Mouse (Mus musculus) left cerebral cortex, postnatal 25 days (tissue): ENCODE data around the gene Mettl6. TPM values are rescaled to one million over a fixed set of nuclear protein-coding genes. Genes with fewer than 3 reads are reported as not detected.

Experiments used
- DNase-seq, 2 experiments: peaks; one replicate each; pipeline ENCODE4 v3.0.0; 2022; ENCODE audit warnings: low spot score in 2 of 2, mixed read lengths in 1 of 2
- intact Hi-C: fragments of 180-260 bp; cut with DNase I; formaldehyde crosslinking; loops from one replicate; pipeline ENCODE4 v1.15.1; 2025
- total RNA-seq, 2 experiments: library from RNA; stranded (reverse); gene quantifications; 2 replicates each; pipeline ENCODE4 v1.2.3; 2021

Gene Mettl6
- 10 to 100 TPM; 25.0 to 38.7 TPM for total RNA-seq

DNA sequence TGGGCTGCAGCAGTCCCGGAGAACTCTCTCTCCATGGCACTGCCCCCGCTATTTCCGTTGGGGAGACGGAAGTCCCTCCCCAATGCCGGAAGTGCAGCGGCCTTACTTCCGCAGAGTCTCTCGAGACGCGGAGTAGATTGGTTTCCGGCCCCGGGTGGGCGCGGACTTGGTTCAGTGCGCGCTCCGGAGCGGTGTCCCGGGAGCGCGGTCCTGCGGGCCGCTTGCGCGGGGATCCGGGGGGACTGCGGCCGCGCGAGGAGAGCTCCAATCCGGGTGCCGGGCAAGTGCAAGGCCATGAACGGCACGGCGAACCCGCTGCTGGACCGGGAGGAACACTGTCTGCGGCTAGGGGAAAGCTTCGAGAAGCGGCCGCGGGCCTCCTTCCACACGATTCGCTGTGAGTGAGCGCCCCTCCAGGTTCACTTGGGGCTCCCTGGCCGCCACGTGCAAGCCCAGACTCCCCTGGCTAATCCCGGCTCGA lies at the start of gene Mettl6:
Mettl6 (minus strand) TSS at position 66 of the 481 bp plus-strand sequence.
- peak; percentile 90 to 95 for DNase-seq
- intact Hi-C loops, result loop anchor here (5.0 kb wide), 1 partner anchor 77 kb away; no protein-coding TSS in a partner anchor

DNA sequence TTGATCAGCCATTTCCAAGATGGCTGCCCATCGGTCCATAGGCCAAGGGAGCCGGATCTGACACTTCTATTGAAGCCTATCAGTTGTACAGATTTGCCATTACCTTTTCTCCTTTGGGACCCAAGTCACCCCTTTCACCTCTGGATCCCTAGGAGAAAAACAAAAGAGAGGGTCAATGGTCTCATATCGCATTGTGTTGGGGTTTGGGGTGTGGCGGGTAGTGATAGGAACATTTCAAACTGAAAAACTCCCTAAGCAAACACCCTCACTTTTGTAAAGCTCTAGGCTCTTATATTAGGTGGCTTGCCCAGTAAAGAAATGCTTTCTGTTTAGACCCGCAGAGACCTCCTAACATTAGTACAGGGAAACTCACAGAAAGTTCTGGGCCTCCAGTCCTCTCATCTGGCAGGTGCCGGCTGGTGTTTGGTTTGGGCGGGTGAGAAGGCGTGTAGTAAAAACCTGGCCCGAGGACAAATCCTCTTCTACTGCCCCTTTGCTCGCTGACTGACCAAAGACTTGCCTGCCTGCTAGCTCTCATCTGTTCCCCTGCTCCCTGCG lies 49.1 kb upstream of the Mettl6 start:
- intact Hi-C loops, result no loop called here
- no peak for DNase-seq

- DNase-seq, result peak in 1 of 2 experiments; percentile 9
- intact Hi-C loops, result no loop called here
These were observed 42.5 kb upstream of the Mettl6 start for GRCm38 (mm10) chr14:31537298-31537697.

DNA sequence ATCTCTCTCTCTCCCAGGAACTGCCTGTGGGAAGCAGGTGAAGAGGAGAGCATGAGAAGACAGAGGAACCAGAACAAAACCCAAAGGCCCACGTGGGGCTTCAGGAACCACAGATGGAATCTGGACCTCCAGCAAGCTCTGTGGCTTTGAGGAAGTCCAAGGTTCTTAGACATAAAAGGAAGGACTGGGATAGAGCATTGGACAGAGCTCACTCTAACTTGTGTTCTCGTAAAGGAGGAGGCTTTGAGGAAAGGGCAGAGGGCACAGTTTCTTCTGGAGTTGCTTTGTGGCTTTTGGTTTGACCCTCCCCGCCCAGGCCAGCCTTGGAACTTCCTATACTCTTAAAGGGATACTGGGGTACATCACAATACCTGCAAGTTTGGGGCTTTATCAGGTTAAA lies 37.8 kb upstream of the Mettl6 start:
- DNase-seq, result no peak
- intact Hi-C loops, result no loop called here

- intact Hi-C loops, result no loop called here
These were observed 36.8 kb upstream of the Mettl6 start for GRCm38 (mm10) chr14:31531506-31532148.

GRCm38 (mm10) chr14:31530847-31531246 lies 36.0 kb upstream of the Mettl6 start:
- no peak for DNase-seq
- intact Hi-C loops, result no loop called here

More at GRCm38 (mm10) chr14:31531506-31532148, 36.8 kb upstream of the Mettl6 start:
- no peak for DNase-seq

DNA sequence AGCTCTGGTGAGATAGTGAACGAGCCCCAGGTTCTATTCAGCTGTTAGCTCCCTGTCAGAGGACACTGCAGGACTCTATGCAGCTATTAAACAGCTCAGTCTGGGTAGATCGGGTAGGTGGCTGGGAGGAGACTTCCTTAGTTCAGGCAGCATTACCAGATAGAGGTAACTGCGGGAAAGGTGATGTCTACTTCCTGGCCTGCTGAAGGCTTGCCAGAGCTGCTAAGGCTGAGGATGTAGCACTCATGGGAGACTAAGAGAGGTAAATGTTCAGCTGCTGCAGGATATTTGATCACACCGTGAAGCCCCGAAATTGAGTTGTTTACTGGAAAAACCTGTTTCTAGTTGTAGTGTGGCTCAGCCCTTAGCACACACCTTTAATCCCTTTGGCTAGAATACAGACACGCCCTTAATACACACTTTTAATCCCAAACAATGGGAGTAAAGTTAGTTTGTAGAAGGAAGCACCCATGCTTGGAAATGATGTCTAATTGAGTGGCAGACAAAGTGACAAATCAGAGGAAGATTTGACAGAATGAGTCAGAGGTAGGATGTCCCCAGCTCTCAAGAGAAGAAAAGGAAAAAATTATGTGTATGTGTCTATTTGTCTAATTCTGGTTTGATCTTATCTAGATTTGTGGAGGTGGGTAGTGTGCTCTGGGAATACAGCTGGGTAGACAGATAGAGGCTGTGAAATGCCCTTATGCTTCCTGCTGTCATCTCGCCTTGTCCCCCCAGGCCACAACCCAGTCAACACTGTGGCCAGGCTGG lies 30.4 kb upstream of the Mettl6 start:
- no peak for DNase-seq
- intact Hi-C loops, result no loop called here

DNA sequence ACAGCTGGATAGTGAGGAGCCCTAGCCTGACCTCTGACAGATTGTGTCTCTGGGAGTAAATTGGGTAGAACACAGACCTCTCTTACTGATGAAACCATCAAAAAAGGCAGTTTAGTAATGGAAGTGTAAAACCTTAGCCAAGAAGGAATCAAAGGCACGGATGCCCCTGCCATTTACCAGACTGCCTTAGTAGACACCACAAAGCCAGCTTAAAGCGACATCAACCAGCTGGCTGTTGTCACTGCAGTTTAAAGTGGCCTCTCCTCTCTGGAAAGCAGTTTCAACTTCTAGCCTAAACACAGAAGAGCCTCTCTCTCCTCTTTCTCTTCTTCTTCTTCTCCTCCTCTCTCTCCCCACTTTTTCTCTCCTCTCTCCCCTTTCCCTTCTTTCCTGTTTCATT lies 26.5 kb upstream of the Mettl6 start:
- intact Hi-C loops, result loop anchor here (2.0 kb wide), 1 partner anchor 83 kb away; no protein-coding TSS in a partner anchor

GRCm38 (mm10) chr14:31519165-31519564 lies 24.3 kb upstream of the Mettl6 start:
- DNase-seq, result no peak
- intact Hi-C loops, result loop anchor here (10.0 kb wide), 1 partner anchor 276 kb away; no protein-coding TSS in a partner anchor

More for the DNA sequence above, 26.5 kb upstream of the Mettl6 start:
- no peak for DNase-seq

DNA sequence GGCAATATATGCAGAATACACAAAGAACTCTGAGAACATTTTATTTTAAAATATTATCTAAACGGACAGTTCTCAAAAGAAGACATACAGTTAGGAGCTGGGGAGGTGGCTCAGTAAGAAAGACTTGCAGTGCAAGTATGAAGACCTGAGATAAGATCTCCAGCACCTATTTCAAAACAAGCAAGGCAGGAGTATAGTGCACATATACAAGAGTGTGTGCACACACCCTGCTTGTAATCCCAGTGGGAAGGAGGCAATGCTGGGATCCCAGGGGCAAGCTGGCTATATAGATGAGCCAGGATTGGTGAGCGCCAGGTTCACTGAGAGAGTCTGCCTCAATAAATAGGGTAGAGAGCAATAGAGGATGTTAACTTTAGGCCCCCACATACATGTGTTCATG lies 21.1 kb upstream of the Mettl6 start:
- intact Hi-C loops, result loop anchor here (10.0 kb wide), 1 partner anchor 279 kb away; no protein-coding TSS in a partner anchor
- DNase-seq, result no peak

DNA sequence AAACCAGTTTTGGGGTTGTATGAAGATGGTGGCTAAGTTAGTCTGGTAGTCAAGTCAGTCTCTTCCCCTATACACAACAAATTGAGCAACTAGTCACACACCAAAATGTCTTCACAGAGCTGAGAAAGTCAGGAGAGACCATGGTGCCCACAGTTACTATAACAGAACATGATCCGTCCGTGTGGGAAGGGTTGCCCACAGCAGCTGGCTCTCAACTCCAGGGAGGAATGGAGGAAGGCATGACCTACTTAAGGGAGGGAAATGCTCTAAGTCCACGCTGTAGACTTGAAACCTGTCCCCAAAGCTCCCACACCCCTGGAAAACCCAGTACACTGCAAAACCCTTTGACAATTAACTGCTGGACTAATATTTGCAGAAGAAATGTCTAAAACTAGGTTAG lies 15.5 kb upstream of the Mettl6 start:
- DNase-seq, result peak in 1 of 2 experiments; percentile 29
- intact Hi-C loops, result loop anchor here (10.0 kb wide), 1 partner anchor 284 kb away; no protein-coding TSS in a partner anchor

- intact Hi-C loops, result loop anchor here (10.0 kb wide), 1 partner anchor 285 kb away; no protein-coding TSS in a partner anchor
- no peak for DNase-seq
These were observed 15.1 kb upstream of the Mettl6 start for GRCm38 (mm10) chr14:31509911-31510310.

DNA sequence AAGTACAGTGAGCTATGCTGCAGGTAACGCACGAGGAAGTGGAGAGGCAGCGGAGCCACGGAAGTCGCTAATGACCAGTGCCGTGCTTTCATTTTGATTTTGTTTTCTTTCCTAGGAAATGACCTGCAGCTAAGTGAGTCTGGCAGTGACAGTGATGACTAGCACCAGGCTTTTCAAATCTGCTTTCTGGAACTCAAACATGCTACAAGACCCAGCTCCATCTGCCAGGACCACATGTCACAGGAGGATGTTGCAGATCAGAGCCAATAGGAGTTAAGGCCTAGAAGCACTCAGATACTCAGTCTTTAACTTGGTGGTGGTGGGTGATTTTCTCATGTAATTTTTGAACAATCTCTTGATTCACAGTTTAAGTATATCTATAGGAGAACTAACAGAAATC lies 11.6 kb upstream of the Mettl6 start:
- intact Hi-C loops, result no loop called here
- no peak for DNase-seq

DNA sequence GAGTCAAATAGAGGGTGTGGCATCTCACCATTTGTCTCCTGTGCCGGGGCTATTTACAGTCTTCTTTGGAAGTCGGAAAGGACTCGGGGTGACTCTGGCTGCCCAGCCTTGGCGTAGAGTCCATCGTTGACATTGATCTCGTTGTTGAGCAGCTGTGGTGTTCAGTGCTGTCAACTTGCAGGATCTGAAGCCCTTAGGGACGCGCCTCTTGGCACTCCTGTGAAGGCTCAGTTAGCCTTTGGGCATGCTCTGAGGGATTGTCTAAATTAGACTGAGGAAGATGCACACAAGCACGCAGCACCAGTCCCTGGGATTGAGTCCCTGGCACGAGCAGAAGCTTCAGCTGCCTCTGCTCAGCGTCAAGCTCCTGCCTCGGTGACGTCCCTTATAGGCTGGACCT lies 8.6 kb upstream of the Mettl6 start:
- no peak for DNase-seq
- intact Hi-C loops, result no loop called here

DNA sequence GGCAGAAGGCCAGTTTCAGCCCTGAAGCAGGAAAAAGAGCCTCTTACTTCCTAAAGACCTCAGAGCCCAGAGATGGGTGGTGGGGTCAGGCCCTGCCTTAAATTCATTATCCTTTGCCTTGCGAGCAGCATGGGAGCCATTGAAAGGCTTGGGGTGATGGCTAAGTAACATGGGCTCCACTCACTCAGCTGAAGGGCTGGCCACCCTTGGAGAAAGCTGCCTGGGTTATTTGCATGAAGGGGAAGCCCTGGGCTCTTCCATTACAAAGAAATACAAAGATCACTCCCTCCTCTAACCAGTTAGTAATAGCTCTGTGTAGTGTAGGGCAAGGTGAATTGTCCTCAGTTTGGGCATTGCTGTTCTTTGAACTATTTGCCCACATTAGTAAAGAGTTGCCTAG lies 4.7 kb upstream of the Mettl6 start:
- intact Hi-C loops, result loop anchor here (5.0 kb wide), 1 partner anchor 73 kb away; no protein-coding TSS in a partner anchor
- no peak for DNase-seq

DNA sequence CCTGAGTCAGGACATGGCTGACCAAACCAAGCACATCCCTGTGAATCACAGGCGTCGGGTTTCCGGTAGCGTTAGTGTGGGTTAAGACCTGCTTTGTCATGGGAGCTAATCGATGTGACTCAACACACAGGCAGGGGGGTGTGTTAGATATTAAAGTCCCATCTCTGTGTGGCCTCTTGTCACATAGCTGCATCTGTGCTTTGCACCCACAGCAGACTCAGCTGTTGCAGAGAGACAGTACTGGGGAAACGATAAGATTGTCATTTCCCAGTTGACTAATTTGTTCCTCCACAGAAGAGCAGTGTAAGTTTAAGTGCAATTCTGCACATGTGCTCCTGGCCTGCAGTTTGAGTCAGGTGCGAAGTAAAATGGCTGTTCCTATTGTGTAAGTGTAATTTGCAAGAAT lies 1.4 kb upstream of the Mettl6 start:
- no peak for DNase-seq
- intact Hi-C loops, result loop anchor here (5.0 kb wide), 1 partner anchor 76 kb away; no protein-coding TSS in a partner anchor

- no peak for DNase-seq
- intact Hi-C loops, result loop anchor here (5.0 kb wide), 1 partner anchor 77 kb away; no protein-coding TSS in a partner anchor
These were observed 698 bp upstream of the Mettl6 start for GRCm38 (mm10) chr14:31495538-31495937.

DNA sequence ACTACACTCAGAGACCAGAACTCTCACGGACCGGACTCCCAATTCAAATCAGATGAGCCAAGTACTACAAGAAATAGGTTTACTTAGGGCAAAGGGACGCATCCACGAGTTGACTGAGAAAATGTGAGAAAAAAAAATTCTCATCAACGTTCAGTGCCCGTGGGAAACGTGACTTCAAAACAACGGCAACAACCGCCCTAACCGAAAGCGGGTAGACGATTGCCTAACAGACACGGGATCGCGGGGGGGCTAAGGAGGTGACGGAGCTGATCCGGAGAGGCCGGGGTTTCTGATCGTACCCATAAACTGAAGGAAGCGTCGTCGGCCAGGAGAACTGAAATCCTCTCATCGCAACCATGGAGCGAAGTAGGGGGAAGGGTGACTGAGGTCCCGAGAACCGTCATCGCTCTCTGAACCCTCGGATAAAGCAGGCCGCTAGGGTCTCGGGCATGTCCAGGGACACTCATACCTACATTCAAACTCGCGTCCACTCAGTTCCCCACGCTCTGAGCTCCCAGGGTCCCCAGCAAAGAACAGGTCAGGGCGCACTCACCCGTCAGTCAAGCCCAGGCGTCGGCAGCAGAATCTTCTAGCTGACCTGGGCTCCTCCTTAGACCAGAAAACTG lies 378 bp downstream of the Mettl6 start, which contains the start of gene Eaf1:
Eaf1 (plus strand) TSS at position 51 of the 626 bp plus-strand sequence.
- DNase-seq, result no peak
- intact Hi-C loops, result no loop called here

DNA sequence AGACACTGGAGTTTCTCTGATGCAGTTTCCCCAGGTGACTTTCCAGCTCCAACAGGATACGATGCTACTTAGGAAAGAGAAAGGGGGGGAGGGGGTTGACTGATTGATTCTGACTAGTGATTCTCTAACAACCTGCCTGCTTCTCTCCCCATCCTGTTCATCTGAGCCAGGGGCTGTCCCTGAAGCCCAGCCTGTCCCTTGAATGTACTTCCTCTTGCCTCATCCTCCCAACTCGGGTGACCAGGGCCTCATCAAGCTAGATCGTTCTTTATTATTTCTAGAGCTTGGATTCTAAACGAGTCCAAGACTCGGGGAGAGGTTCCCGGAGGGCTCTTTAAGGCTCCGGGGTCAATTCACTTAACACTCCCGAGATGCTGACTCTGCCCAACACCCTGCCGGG lies 939 bp downstream of the Mettl6 start:
- intact Hi-C loops, result no loop called here
- DNase-seq, result no peak

DNA sequence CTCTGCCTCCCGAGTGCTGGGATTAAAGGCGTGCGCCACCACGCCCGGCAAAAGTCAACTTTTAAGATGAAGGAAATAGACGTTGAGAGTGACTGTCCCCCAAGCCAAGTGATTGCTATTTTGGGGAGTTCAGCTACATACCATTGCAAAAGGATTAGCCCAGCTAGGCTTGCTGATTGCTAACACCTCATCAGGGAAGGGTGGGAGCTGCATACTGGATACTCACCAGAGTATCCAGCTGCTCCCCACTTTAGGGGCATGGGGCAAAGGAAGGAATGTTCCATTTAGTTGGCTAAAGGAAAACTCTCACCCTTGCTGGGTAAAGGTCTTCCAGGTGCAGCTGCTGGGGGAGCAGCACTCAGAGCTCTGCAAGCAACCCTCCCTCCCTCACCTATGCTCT lies 6.8 kb downstream of the Mettl6 start:
- intact Hi-C loops, result no loop called here
- DNase-seq, result no peak
